Mouse (Mus musculus) lung, postnatal 0 days (tissue): ENCODE data around the gene Alk.

Experiments
- CTCF ChIP-seq: IDR thresholded peaks from 2 replicates; pipeline ENCODE4 v1.5.1; 2016; ENCODE audit warnings: antibody characterized with exemption, mild to moderate bottlenecking
- EP300 ChIP-seq: IDR thresholded peaks from 2 replicates; pipeline ENCODE4 v1.6.1; 2016; ENCODE audit warnings: antibody characterized with exemption, mild to moderate bottlenecking, control low read depth

- TF ChIP-seq CTCF, result no peak
- TF ChIP-seq EP300, result no peak
Measured at GRCm38 (mm10) chr17:72285961-72286360, 318.5 kb downstream of the Alk start.
